Mouse (Mus musculus) forebrain, embryonic 13.5 days (tissue): ENCODE results near the gene Prr14l. TPM values are rescaled to one million over a fixed set of nuclear protein-coding genes. Genes with fewer than 3 reads are reported as not detected.
"Not testable (repeated sequence)": the region's sequence is repeated elsewhere in the genome, so short reads cannot be mapped to it uniquely, and the experiment has no call there.

Experiments used
- ATAC-seq: fragments of 200-750 bp; cut with Nextera tagmentation; 2 replicates; pipeline ENCODE4 v1.8.0; 2017
- H3K27ac ChIP-seq: fragments of 300-500 bp; sonication (generic); 2 replicates; pipeline ENCODE4 v1.5.1; 2015; ENCODE audit warnings: inconsistent platforms, mild to moderate bottlenecking, moderate library complexity
- H3K27me3 ChIP-seq: fragments of 300-500 bp; sonication (generic); 2 replicates; pipeline ENCODE4 v1.6.1; 2015; ENCODE audit warnings: mild to moderate bottlenecking, inconsistent platforms
- H3K36me3 ChIP-seq: fragments of 300-500 bp; sonication (generic); 2 replicates; pipeline ENCODE4 v1.6.1; 2015; ENCODE audit warnings: mild to moderate bottlenecking, inconsistent platforms; ENCODE audit not compliant: poor library complexity, severe bottlenecking
- H3K4me1 ChIP-seq: fragments of 300-500 bp; sonication (generic); 2 replicates; pipeline ENCODE4 v1.6.1; 2015; ENCODE audit warnings: inconsistent platforms
- H3K4me2 ChIP-seq: fragments of 300-500 bp; sonication (generic); 2 replicates; pipeline ENCODE4 v1.6.1; 2015; ENCODE audit warnings: inconsistent platforms, mild to moderate bottlenecking, moderate library complexity
- H3K4me3 ChIP-seq: fragments of 300-500 bp; sonication (generic); 2 replicates; pipeline ENCODE4 v1.5.1; 2015; ENCODE audit warnings: mild to moderate bottlenecking, inconsistent platforms
- H3K9ac ChIP-seq: fragments of 300-500 bp; sonication (generic); 2 replicates; pipeline ENCODE4 v1.6.1; 2015; ENCODE audit warnings: mild to moderate bottlenecking, inconsistent platforms
- H3K9me3 ChIP-seq: fragments of 300-500 bp; sonication (generic); replicated peaks from 2 replicates; pipeline ENCODE4 v1.6.1; 2016; ENCODE audit warnings: inconsistent platforms
- WGBS: fragments of 180-500 bp; shearing (Covaris S2); methylation state at CpG from one replicate; pipeline ENCODE4 v1.1.7; 2015; 5-methylcytosine and 5-hydroxymethylcytosine counted together
- polyA plus RNA-seq: library from polyadenylated mRNA; unstranded; fragments of >200 nt; fragmentation: Nextera tagmentation; extraction: Ambion mirVana; gene quantifications from 2 replicates; pipeline ENCODE4 v1.2.1, GENCODE M21; 2015

The Prr14l gene
- 17.6 and 18.3 TPM in 2 replicates for polyA plus RNA-seq

- H3K4me2 ChIP-seq = peak within 1 kb of the TSS; percentile 66
- H3K27ac ChIP-seq = peak within 1 kb of the TSS; percentile 77
- peaks cover 35% of the 10 kb centered on the region for H3K4me1 ChIP-seq
- peaks cover 8% of the 10 kb centered on the region for H3K36me3 ChIP-seq
- WGBS = under 1% methylated on average over 30 of the region's 51 CpGs
- ATAC-seq = peak; percentile 97
- H3K9ac ChIP-seq = peak within 1 kb of the TSS; percentile 97
- H3K27me3 ChIP-seq = no peaks in the 10 kb centered on the region
- no peaks in the 10 kb centered on the region for H3K9me3 ChIP-seq
- H3K4me3 ChIP-seq = peak within 1 kb of the TSS; percentile 95
Observed at GRCm38 (mm10) chr5:32853731-32854507, at the start of gene Prr14l. TSS of gene Prr14l (minus strand) at chr5:32854256.

GRCm38 (mm10) chr5:32886739-32887138, 32.7 kb upstream of the Prr14l start:
- peaks cover 70% of the 10 kb centered on the region for H3K36me3 ChIP-seq
- 69% methylated on average over 3 of the region's 3 CpGs for WGBS
- H3K4me1 ChIP-seq = no peaks in the 10 kb centered on the region
- no peak overlapping the region for H3K9ac ChIP-seq
- no peak overlapping the region for H3K4me2 ChIP-seq
- H3K27ac ChIP-seq = no peak overlapping the region
- H3K9me3 ChIP-seq = no peaks in the 10 kb centered on the region
- no peak for ATAC-seq
- H3K4me3 ChIP-seq = no peak overlapping the region
- H3K27me3 ChIP-seq = no peaks in the 10 kb centered on the region

- 94% methylated on average over 5 of the region's 5 CpGs for WGBS
- Histone ChIP-seq H3K27ac (no peak overlapping the region), H3K9ac (no peak overlapping the region), H3K27me3 (no peaks in the 10 kb centered on the region), H3K36me3 (peaks cover 76% of the 10 kb centered on the region), H3K4me1 (no peaks in the 10 kb centered on the region), H3K9me3 (no peaks in the 10 kb centered on the region), H3K4me2 (no peak overlapping the region), H3K4me3 (no peak overlapping the region)
- no peak for ATAC-seq
Observed at GRCm38 (mm10) chr5:32872346-32872745, 18.3 kb upstream of the Prr14l start.

GRCm38 (mm10) chr5:32869389-32870024, 15.5 kb upstream of the Prr14l start:
- no peak overlapping the region for H3K4me2 ChIP-seq
- ATAC-seq = no peak
- no peak overlapping the region for H3K4me3 ChIP-seq
- no peaks in the 10 kb centered on the region for H3K27me3 ChIP-seq
- 97% methylated on average over 5 of the region's 5 CpGs for WGBS
- H3K9ac ChIP-seq = no peak overlapping the region
- H3K4me1 ChIP-seq = peaks cover 3% of the 10 kb centered on the region
- H3K27ac ChIP-seq = no peak overlapping the region
- peaks cover 59% of the 10 kb centered on the region for H3K36me3 ChIP-seq
- H3K9me3 ChIP-seq = no peaks in the 10 kb centered on the region

GRCm38 (mm10) chr5:32863253-32864228, 9.5 kb upstream of the Prr14l start, which contains the start of gene Depdc5:
TSS of gene Depdc5 (plus strand) at chr5:32863701.
- H3K9me3 ChIP-seq = no peaks in the 10 kb centered on the region
- peak within 1 kb of the TSS; percentile 79 for H3K4me2 ChIP-seq
- peaks cover 12% of the 10 kb centered on the region for H3K4me1 ChIP-seq
- no peaks in the 10 kb centered on the region for H3K27me3 ChIP-seq
- ATAC-seq = peak; percentile 99
- peak within 1 kb of the TSS; percentile 71 for H3K4me3 ChIP-seq
- H3K36me3 ChIP-seq = peaks cover 13% of the 10 kb centered on the region
- peak within 1 kb of the TSS; percentile 61 for H3K27ac ChIP-seq
- WGBS = under 1% methylated on average over 49 of the region's 64 CpGs
- peak within 1 kb of the TSS; percentile 80 for H3K9ac ChIP-seq

GRCm38 (mm10) chr5:32862469-32863132, 8.5 kb upstream of the Prr14l start:
- no peaks in the 10 kb centered on the region for H3K27me3 ChIP-seq
- peaks cover 12% of the 10 kb centered on the region for H3K4me1 ChIP-seq
- H3K9ac ChIP-seq = no peak overlapping the region
- no peaks in the 10 kb centered on the region for H3K9me3 ChIP-seq
- H3K27ac ChIP-seq = no peak overlapping the region
- peak overlapping the region; percentile 79; the same call in 1 of the 2 replicates for H3K4me2 ChIP-seq
- H3K36me3 ChIP-seq = peaks cover 4% of the 10 kb centered on the region
- 72% methylated on average over 6 of the region's 6 CpGs for WGBS
- H3K4me3 ChIP-seq = peak overlapping the region; percentile 71; the same call in 1 of the 2 replicates
- no peak for ATAC-seq

- 0 out of 2 replicates have a peak, but pooled peaks cover 2% of the 10 kb centered on the region for H3K36me3 ChIP-seq
- H3K27me3 ChIP-seq = no peaks in the 10 kb centered on the region
- no peaks in the 10 kb centered on the region for H3K9me3 ChIP-seq
- H3K4me2 ChIP-seq = no peak overlapping the region
- no peak overlapping the region for H3K27ac ChIP-seq
- no peak overlapping the region for H3K4me3 ChIP-seq
- H3K9ac ChIP-seq = no peak overlapping the region
- H3K4me1 ChIP-seq = peaks cover 15% of the 10 kb centered on the region
- no peak for ATAC-seq
- WGBS = 94% methylated on average over 1 of the region's 1 CpGs
Observed at GRCm38 (mm10) chr5:32861082-32861481, 7.0 kb upstream of the Prr14l start.

GRCm38 (mm10) chr5:32857781-32858220, 3.7 kb upstream of the Prr14l start:
- Histone ChIP-seq H3K4me2 (peak overlapping the region; percentile 60), H3K4me3 (peak overlapping the region; percentile 47), H3K36me3 (no peaks in the 10 kb centered on the region), H3K9ac (peak overlapping the region; percentile 63), H3K9me3 (no peaks in the 10 kb centered on the region), H3K4me1 (peaks cover 14% of the 10 kb centered on the region), H3K27me3 (no peaks in the 10 kb centered on the region), H3K27ac (no peak overlapping the region)
- no peak for ATAC-seq
- 5% methylated on average over 6 of the region's 6 CpGs for WGBS

GRCm38 (mm10) chr5:32855274-32855673, 1.2 kb upstream of the Prr14l start:
- H3K9me3 ChIP-seq, H3K4me3 ChIP-seq, H3K27ac ChIP-seq, ATAC-seq, H3K36me3 ChIP-seq, H3K4me2 ChIP-seq, H3K27me3 ChIP-seq, H3K9ac ChIP-seq: not testable (repeated sequence)
- WGBS = 89% methylated on average over 3 of the region's 3 CpGs
- peaks cover 35% of the 10 kb centered on the region for H3K4me1 ChIP-seq

- Histone ChIP-seq H3K9ac (no peak overlapping the region), H3K4me2 (no peak overlapping the region), H3K27me3 (no peaks in the 10 kb centered on the region), H3K4me3 (no peak overlapping the region), H3K9me3 (no peaks in the 10 kb centered on the region), H3K36me3 (peaks cover 8% of the 10 kb centered on the region), H3K27ac (no peak overlapping the region), H3K4me1 (peaks cover 35% of the 10 kb centered on the region)
- no peak for ATAC-seq
- 89% methylated on average over 4 of the region's 4 CpGs for WGBS
Observed at GRCm38 (mm10) chr5:32854818-32855217, 762 bp upstream of the Prr14l start.

GRCm38 (mm10) chr5:32852026-32852425, 2.0 kb downstream of the Prr14l start:
- Histone ChIP-seq H3K9me3 (no peaks in the 10 kb centered on the region), H3K4me3 (peak overlapping the region; percentile 95), H3K36me3 (peaks cover 22% of the 10 kb centered on the region), H3K4me2 (peak overlapping the region; percentile 66), H3K27ac (no peak overlapping the region), H3K9ac (peak overlapping the region; percentile 97), H3K27me3 (no peaks in the 10 kb centered on the region), H3K4me1 (peaks cover 31% of the 10 kb centered on the region)
- 66% methylated on average over 6 of the region's 6 CpGs for WGBS
- no peak for ATAC-seq
